Mouse (Mus musculus) lung, postnatal 0 days (tissue): ENCODE data around the gene Phyhd1.

Experiments
- CTCF ChIP-seq: IDR thresholded peaks from 2 replicates; pipeline ENCODE4 v1.5.1; 2016; ENCODE audit warnings: antibody characterized with exemption, mild to moderate bottlenecking
- EP300 ChIP-seq: IDR thresholded peaks from 2 replicates; pipeline ENCODE4 v1.6.1; 2016; ENCODE audit warnings: antibody characterized with exemption, mild to moderate bottlenecking, control low read depth

DNA sequence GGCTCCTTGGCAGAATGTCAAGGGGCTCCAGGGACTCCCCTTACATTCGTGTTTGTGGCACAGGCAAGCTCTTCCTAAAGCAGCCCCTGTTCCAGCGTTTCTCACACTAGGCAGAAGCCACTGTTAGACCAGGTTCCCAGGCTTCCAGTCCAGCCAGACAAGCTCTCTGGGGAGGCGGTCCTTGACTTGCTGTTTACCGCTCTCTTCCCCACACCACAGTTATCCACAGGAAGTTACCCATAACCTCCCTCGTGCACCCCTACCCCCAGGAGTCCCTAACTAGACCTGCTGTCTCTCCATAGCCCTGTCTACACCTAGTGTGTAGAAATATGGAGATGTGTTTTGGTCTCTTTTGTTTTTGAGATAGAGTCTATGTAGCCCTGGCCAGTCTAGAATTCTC lies 12.2 kb upstream of the Phyhd1 start:
- TF ChIP-seq CTCF = no peak
- no peak for TF ChIP-seq EP300
